In the genomic region with DNA sequence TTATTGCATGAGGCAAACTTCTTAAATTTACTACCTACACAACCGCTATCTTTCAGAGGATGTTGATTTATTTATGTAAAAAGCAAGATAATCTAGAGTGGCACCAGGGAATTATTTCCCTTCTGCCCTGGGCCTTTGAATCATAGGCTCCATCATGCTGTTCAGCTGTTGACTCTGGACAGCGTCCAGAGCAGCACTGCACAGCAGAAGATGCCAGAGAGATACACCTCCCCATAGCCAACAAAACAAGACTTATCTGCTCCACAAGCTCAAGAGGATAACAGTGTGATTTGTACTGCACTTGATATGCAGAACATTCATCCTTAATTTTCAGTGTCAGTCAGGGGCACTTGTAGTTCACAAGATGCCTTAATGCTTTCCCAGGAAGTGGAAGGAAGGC, we compare ENCODE assay signal across 13 mouse cellular contexts.
DNase-seq lines count a peak whose midpoint lies in the region; ATAC-seq lines count a peak whose summit lies in the region.
"Had no signal": no experiment of that assay in that cellular context is flagged by ENCODE, and none has a peak within 500 bp of the region (broad histone marks: within the 10 kb centered on the region; RNA-seq: fewer than 3 reads in every experiment).

No protein-coding gene starts in this region.

- DNase-seq in heart, adult 11 months: peak; percentile 90
- DNase-seq in heart, postnatal 25 days (ENCODE audit: low spot score): no peak
- peak; percentile 19 for DNase-seq in layer of hippocampus, adult 11-12 months (ENCODE audit: low spot score)
- DNase-seq in layer of hippocampus, postnatal 25 days (ENCODE audit: extremely low spot score in 1 of 2, low spot score in 1 of 2): no peak
- peak; percentile 2 for DNase-seq in Muller cell, postnatal 12 days (ENCODE audit: inconsistent ontology term)
- DNase-seq in heart, postnatal 10 days: peak; percentile 4 to 7
- DNase-seq in spleen, adult 18-20 months: no peak
- DNase-seq: adrenal gland, postnatal 14 days; cerebellum, adult 11 months had no signal

- no peak for ATAC-seq in CD4-positive, CD25-positive, alpha-beta regulatory T cell, adult 4 months
- ATAC-seq: intestine, postnatal 0 days; liver, embryonic 12.5 days; midbrain, embryonic 15.5 days had no signal

- intact Hi-C loops in heart, postnatal 25 days (cut with DNase I): no loop called here
- intact Hi-C loops in heart, postnatal 10 days (cut with DNase I): no loop called here

Comparison
In these comparisons a context has a peak if more than half of its experiments do, and no peak if none do; other contexts are left out.
1. DNase-seq: peak in heart, adult 11 months (single experiment), layer of hippocampus, adult 11-12 months (single experiment), Muller cell, postnatal 12 days (single experiment) and heart, postnatal 10 days (2 of 2); none in heart, postnatal 25 days (single experiment), layer of hippocampus, postnatal 25 days (0 of 2) and spleen, adult 18-20 months (0 of 2).